Comparison of ENCODE assay signal across 8 mouse cellular contexts in genomic region chr13:37050126-37050525, GRCm38 (mm10). TPM values are rescaled to one million over a fixed set of nuclear protein-coding genes. Genes with fewer than 3 reads are reported as not detected.
DNase-seq lines count a peak whose midpoint lies in the region; ATAC-seq lines count a peak whose summit lies in the region.

F13a1 (minus strand) TSS chr13:37050244.

- H3K9me3 ChIP-seq in megakaryocyte, embryonic 14.5 days = no peaks in the 10 kb centered on the region

- intact Hi-C loops in gastrocnemius, postnatal 36 days (cut with DNase I) = no loop called here

- DNase-seq in gastrocnemius, postnatal 10 days = no peak
- DNase-seq in gastrocnemius, postnatal 36 days = no peak
- peak; percentile 9 for DNase-seq in CD4-positive helper T cell, adult 2 months (ENCODE audit: low read depth, low spot score)
- no peak for DNase-seq in urinary bladder, postnatal 14 days (ENCODE audit: low spot score)

- ATAC-seq in granulocyte monocyte progenitor cell, adult 5-6 weeks (replicated peaks; ENCODE audit: poor library complexity, severe bottlenecking) = peak; percentile 26; the same call in 1 of the 2 replicates
- no peak for ATAC-seq in cerebellum, adult (ENCODE audit: insufficient number of reproducible peaks, low FRiP score, low TSS enrichment)
- ATAC-seq in activated CD4-positive, CD25-positive, alpha-beta regulatory T cell, adult 4 months = no peak

- peak within 1 kb of the TSS; percentile 88 for H3K4me3 ChIP-seq in megakaryocyte, embryonic 14.5 days (replicated peaks)

- H3K4me1 ChIP-seq in megakaryocyte, embryonic 14.5 days = peaks cover 99% of the 10 kb centered on the region

- peaks cover 35% of the 10 kb centered on the region for H3K36me3 ChIP-seq in megakaryocyte, embryonic 14.5 days (replicated peaks; ENCODE audit: low read length)

- H3K27me3 ChIP-seq in megakaryocyte, embryonic 14.5 days (replicated peaks) = no peaks in the 10 kb centered on the region

RNA-seq across cellular contexts. Expression of gene F13a1, which starts in this region (rescaled TPM):
- total RNA-seq in gastrocnemius, postnatal 10 days (2021) = 10 to 100 TPM; 17.6 to 21.3 TPM
- total RNA-seq in gastrocnemius, postnatal 36 days (2021) = 10 to 100 TPM in 1 of 2 experiments, 1 to 10 TPM in 1; 8.7 to 11.6 TPM
- total RNA-seq in granulocyte monocyte progenitor cell, adult 5-6 weeks (2014; fragmentation: Nextera tagmentation) = 334 and 375 TPM in 2 replicates
- 472 and 502 TPM in 2 replicates for total RNA-seq in granulocyte monocyte progenitor cell, adult 5-6 weeks (2017)
- polyA plus RNA-seq in megakaryocyte, embryonic 14.5 days (2012; ENCODE audit: insufficient read depth, low replicate concordance) = 3.0 and 30.4 TPM in 2 replicates
- under 1 TPM; 0.24 to 0.53 TPM for polyA plus RNA-seq in activated CD4-positive, CD25-positive, alpha-beta regulatory T cell, adult 4 months (2017; shearing (Covaris generic))

Comparison
In these comparisons a context has a peak if more than half of its experiments do, and no peak if none do; other contexts are left out.
1. RNA of gene F13a1 (total RNA-seq): 334 to 502 TPM in granulocyte monocyte progenitor cell, adult 5-6 weeks; 17.6 to 21.3 TPM in gastrocnemius, postnatal 10 days and 8.7 to 11.6 TPM in gastrocnemius, postnatal 36 days; every median in the first group is over 10 times any median in the second.